8 mouse cellular contexts compared by ENCODE assay signal in genomic region chr2:59653306-59654165, GRCm38 (mm10). TPM values are rescaled to one million over a fixed set of nuclear protein-coding genes. Genes with fewer than 3 reads are reported as not detected.
A peak's percentile ranks its signal among the peaks of the same experiment; 100 is the strongest.
DNase-seq lines count a peak whose midpoint lies in the region; ATAC-seq lines count a peak whose summit lies in the region.

No protein-coding gene starts in this region.

- no peaks in the 10 kb centered on the region for H3K9me3 ChIP-seq in lung, embryonic 15.5 days
- no peaks in the 10 kb centered on the region for H3K9me3 ChIP-seq in intestine, embryonic 15.5 days
- H3K9me3 ChIP-seq in neural tube, embryonic 15.5 days (replicated peaks), result no peaks in the 10 kb centered on the region

- no peaks in the 10 kb centered on the region; the same call in 1 of the 2 replicates for H3K36me3 ChIP-seq in lung, embryonic 15.5 days
- no peaks in the 10 kb centered on the region for H3K36me3 ChIP-seq in intestine, embryonic 15.5 days
- no peaks in the 10 kb centered on the region for H3K36me3 ChIP-seq in neural tube, embryonic 15.5 days

- H3K27me3 ChIP-seq in lung, embryonic 15.5 days, result no peaks in the 10 kb centered on the region
- H3K27me3 ChIP-seq in intestine, embryonic 15.5 days (replicated peaks), result no peaks in the 10 kb centered on the region
- H3K27me3 ChIP-seq in neural tube, embryonic 15.5 days (replicated peaks), result no peaks in the 10 kb centered on the region

- H3K4me1 ChIP-seq in lung, embryonic 15.5 days, result peaks cover 29% of the 10 kb centered on the region
- H3K4me1 ChIP-seq in intestine, embryonic 15.5 days (replicated peaks), result peaks cover 7% of the 10 kb centered on the region; the same call in 1 of the 2 replicates
- peaks cover 24% of the 10 kb centered on the region for H3K4me1 ChIP-seq in neural tube, embryonic 15.5 days

- no peak; the same call in 1 of the 2 replicates for ATAC-seq in cerebellum, adult (ENCODE audit: insufficient number of reproducible peaks, low FRiP score, low TSS enrichment)
- ATAC-seq in lung, embryonic 15.5 days (ENCODE audit: borderline replicate concordance, extremely low read depth, low FRiP score, low TSS enrichment), result 0 out of 2 replicates have a peak, but pooled peaks have one; percentile 42
- peak; percentile 82 for ATAC-seq in intestine, embryonic 15.5 days
- ATAC-seq in neural tube, embryonic 15.5 days (ENCODE audit: low FRiP score), result 0 out of 2 replicates have a peak, but pooled peaks have one; percentile 26
- ATAC-seq in activated CD4-positive, CD25-positive, alpha-beta regulatory T cell, adult 4 months, result no peak

- H3K9ac ChIP-seq in lung, embryonic 15.5 days, result no peak overlapping the region
- no peak overlapping the region for H3K9ac ChIP-seq in intestine, embryonic 15.5 days
- no peak overlapping the region for H3K9ac ChIP-seq in neural tube, embryonic 15.5 days (replicated peaks)

- H3K27ac ChIP-seq in lung, embryonic 15.5 days, result no peak overlapping the region
- H3K27ac ChIP-seq in intestine, embryonic 15.5 days, result no peak overlapping the region
- peak overlapping the region; percentile 28; the same call in 1 of the 2 replicates for H3K27ac ChIP-seq in neural tube, embryonic 15.5 days (replicated peaks)

- no peak overlapping the region for H3K4me3 ChIP-seq in lung, embryonic 15.5 days
- no peak overlapping the region for H3K4me3 ChIP-seq in intestine, embryonic 15.5 days (replicated peaks)
- no peak overlapping the region for H3K4me3 ChIP-seq in neural tube, embryonic 15.5 days (replicated peaks)

- H3K4me2 ChIP-seq in lung, embryonic 15.5 days, result no peak overlapping the region
- no peak overlapping the region for H3K4me2 ChIP-seq in intestine, embryonic 15.5 days (replicated peaks)
- H3K4me2 ChIP-seq in neural tube, embryonic 15.5 days, result no peak overlapping the region

- 65% methylated on average over 8 of the region's 8 CpGs for WGBS in lung, embryonic 15.5 days
- WGBS in intestine, embryonic 15.5 days, result 61% methylated on average over 8 of the region's 8 CpGs
- 35% methylated on average over 8 of the region's 8 CpGs for WGBS in neural tube, embryonic 15.5 days

- DNase-seq in cerebellum, postnatal 14 days, result peak; percentile 41 to 57
- no peak for DNase-seq in lung, postnatal 14 days
- no peak for DNase-seq in adrenal gland, postnatal 36 days

RNA-seq across cellular contexts. Expression of gene Tanc1, which starts 41.7 kb away (rescaled TPM):
- 30.0 and 33.9 TPM in 2 replicates for polyA plus RNA-seq in lung, embryonic 15.5 days (2015; fragmentation: Nextera tagmentation; extraction: Ambion mirVana)
- polyA plus RNA-seq in intestine, embryonic 15.5 days (2015; fragmentation: Nextera tagmentation; extraction: Ambion mirVana), result 19.8 and 24.1 TPM in 2 replicates
- 8.5 and 11.7 TPM in 2 replicates for polyA plus RNA-seq in neural tube, embryonic 15.5 days (2015; fragmentation: Nextera tagmentation; extraction: Ambion mirVana)
- 10 to 100 TPM; 16.4 to 21.1 TPM for total RNA-seq in adrenal gland, postnatal 36 days (2021)
- polyA plus RNA-seq in activated CD4-positive, CD25-positive, alpha-beta regulatory T cell, adult 4 months (2017; shearing (Covaris generic)), result 1 to 10 TPM; 7.2 to 8.7 TPM

Comparison
In these comparisons a context has a peak if more than half of its experiments do, and no peak if none do; other contexts are left out.
1. DNase-seq: peak in cerebellum, postnatal 14 days (2 of 2); none in lung, postnatal 14 days (single experiment) and adrenal gland, postnatal 36 days (0 of 2).
2. ATAC-seq: peak in lung, embryonic 15.5 days (single experiment), intestine, embryonic 15.5 days (single experiment) and neural tube, embryonic 15.5 days (single experiment); none in cerebellum, adult (single experiment) and activated CD4-positive, CD25-positive, alpha-beta regulatory T cell, adult 4 months (single experiment).